Mouse (Mus musculus) kidney, postnatal 36 days (tissue): ENCODE data around the gene Wdr41.
A peak's percentile ranks its signal among the peaks of the same experiment; 100 is the strongest.

Experiments
- DNase-seq, 2 experiments: peaks; one replicate each; pipeline ENCODE4 v3.0.0; 2021 to 2022; ENCODE audit warnings: mixed read lengths in 2 of 2

The Wdr41 gene

GRCm38 (mm10) chr13:95038200-95038599 is 62.1 kb downstream of the Wdr41 start:
- DNase-seq = no peak

GRCm38 (mm10) chr13:95040140-95040738 is 64.1 kb downstream of the Wdr41 start:
- DNase-seq = no peak

- DNase-seq = no peak
Observed at GRCm38 (mm10) chr13:95044108-95044507, 68.0 kb downstream of the Wdr41 start.

GRCm38 (mm10) chr13:95050398-95050797 is 74.3 kb downstream of the Wdr41 start:
- no peak for DNase-seq

GRCm38 (mm10) chr13:95052421-95052820 is 76.3 kb downstream of the Wdr41 start:
- DNase-seq = no peak

- DNase-seq = no peak
Observed at GRCm38 (mm10) chr13:95055742-95056388, 79.7 kb downstream of the Wdr41 start.

GRCm38 (mm10) chr13:95056501-95057280 is 80.5 kb downstream of the Wdr41 start:
- peak; percentile 13 to 33 for DNase-seq

- DNase-seq = peak; percentile 34
Observed at GRCm38 (mm10) chr13:95058885-95059284, 82.7 kb downstream of the Wdr41 start.

- DNase-seq = no peak
Observed at GRCm38 (mm10) chr13:95063390-95064017, 87.4 kb downstream of the Wdr41 start.

- peak in 1 of 2 experiments; percentile 48 for DNase-seq
Observed at GRCm38 (mm10) chr13:95067854-95068253, 91.7 kb downstream of the Wdr41 start.

- DNase-seq = no peak
Observed at GRCm38 (mm10) chr13:95070268-95070667, 94.1 kb downstream of the Wdr41 start.
